Mouse (Mus musculus) forebrain, embryonic 11.5 days (tissue): ENCODE data around the gene Kif5a. TPM values are rescaled to one million over a fixed set of nuclear protein-coding genes. Genes with fewer than 3 reads are reported as not detected.
A peak's percentile ranks its signal among the peaks of the same experiment; 100 is the strongest.

Experiments used
- ATAC-seq: fragments of 200-750 bp; cut with Nextera tagmentation; replicated peaks from 2 replicates; pipeline ENCODE4 v1.8.0; 2017; ENCODE audit warnings: moderate TSS enrichment; ENCODE audit not compliant: low FRiP score
- DNase-seq: peaks from one replicate; pipeline ENCODE4 v3.0.0-alpha.2; 2017; ENCODE audit warnings: low spot score
- H3K27ac ChIP-seq: fragments of 300-500 bp; sonication (generic); 2 replicates; pipeline ENCODE4 v1.5.1; 2014; ENCODE audit warnings: low read depth, low read length
- H3K27me3 ChIP-seq: fragments of 300-500 bp; sonication (generic); 2 replicates; pipeline ENCODE4 v1.6.1; 2014; ENCODE audit warnings: mild to moderate bottlenecking, low read length, mixed read lengths; ENCODE audit not compliant: control insufficient read depth, insufficient read depth
- H3K36me3 ChIP-seq: fragments of 300-500 bp; sonication (generic); 2 replicates; pipeline ENCODE4 v1.6.1; 2014; ENCODE audit warnings: mild to moderate bottlenecking, low read length, moderate library complexity, mixed read lengths; ENCODE audit not compliant: control insufficient read depth, insufficient read depth
- H3K4me1 ChIP-seq: fragments of 300-500 bp; sonication (generic); replicated peaks from 2 replicates; pipeline ENCODE4 v1.6.1; 2014; ENCODE audit warnings: low read length, mixed read lengths; ENCODE audit not compliant: control insufficient read depth, insufficient read depth
- H3K4me2 ChIP-seq: fragments of 300-500 bp; sonication (generic); 2 replicates; pipeline ENCODE4 v1.6.1; 2014; ENCODE audit warnings: low read depth, mild to moderate bottlenecking, low read length, moderate library complexity, mixed read lengths; ENCODE audit not compliant: severe bottlenecking
- H3K4me3 ChIP-seq: fragments of 300-500 bp; sonication (generic); 2 replicates; pipeline ENCODE4 v1.5.1; 2014; ENCODE audit warnings: low read depth, low read length
- H3K9ac ChIP-seq: fragments of 300-500 bp; sonication (generic); 2 replicates; pipeline ENCODE4 v1.6.1; 2014; ENCODE audit warnings: low read length
- H3K9me3 ChIP-seq: fragments of 300-500 bp; sonication (generic); 2 replicates; pipeline ENCODE4 v1.6.1; 2016; ENCODE audit warnings: low read length, mixed read lengths; ENCODE audit not compliant: control insufficient read depth
- WGBS: fragments of 180-500 bp; shearing (Covaris S2); extraction: QIAGEN DNeasy Blood & Tissue Kit; methylation state at CpG from one replicate; pipeline ENCODE4 v1.1.7; 2014; 5-methylcytosine and 5-hydroxymethylcytosine counted together
- polyA plus RNA-seq: library from polyadenylated mRNA; unstranded; fragments of >200 nt; fragmentation: Nextera tagmentation; extraction: Ambion mirVana; gene quantifications from 2 replicates; pipeline ENCODE4 v1.2.1, GENCODE M21; 2014

Kif5a gene
- polyA plus RNA-seq, 1 experiment from 2014 or later: 23.6 TPM

- 93% methylated on average over 6 of the region's 6 CpGs for WGBS
- no peaks in the 10 kb centered on the region for H3K4me1 ChIP-seq
- H3K4me2 ChIP-seq: no peak overlapping the region
- no peaks in the 10 kb centered on the region for H3K27me3 ChIP-seq
- DNase-seq (no peak), ATAC-seq (no peak)
- H3K9me3 ChIP-seq: no peaks in the 10 kb centered on the region
- H3K4me3 ChIP-seq: no peak overlapping the region
- H3K36me3 ChIP-seq: peaks cover 47% of the 10 kb centered on the region
- H3K27ac ChIP-seq: no peak overlapping the region
- no peak overlapping the region for H3K9ac ChIP-seq
These were observed 37.2 kb upstream of the Kif5a start for GRCm38 (mm10) chr10:127300361-127300760.

GRCm38 (mm10) chr10:127297015-127297871 is 34.1 kb upstream of the Kif5a start:
- no peak for DNase-seq
- WGBS: 95% methylated on average over 16 of the region's 16 CpGs
- Histone ChIP-seq H3K27me3 (no peaks in the 10 kb centered on the region), H3K9me3 (no peaks in the 10 kb centered on the region), H3K4me2 (no peak overlapping the region), H3K27ac (no peak overlapping the region), H3K4me1 (0 out of 2 replicates have a peak, but pooled peaks cover 2% of the 10 kb centered on the region), H3K36me3 (peaks cover 34% of the 10 kb centered on the region), H3K4me3 (no peak overlapping the region), H3K9ac (no peak overlapping the region)
- ATAC-seq: no peak

GRCm38 (mm10) chr10:127295986-127296794 is 33.0 kb upstream of the Kif5a start:
- 92% methylated on average over 24 of the region's 24 CpGs for WGBS
- H3K4me1 ChIP-seq: peaks cover 6% of the 10 kb centered on the region; the same call in 1 of the 2 replicates
- H3K9ac ChIP-seq: no peak overlapping the region
- DNase-seq: no peak
- peaks cover 25% of the 10 kb centered on the region for H3K36me3 ChIP-seq
- H3K9me3 ChIP-seq: no peaks in the 10 kb centered on the region
- no peak overlapping the region for H3K27ac ChIP-seq
- H3K27me3 ChIP-seq: no peaks in the 10 kb centered on the region
- ATAC-seq: no peak
- no peak overlapping the region for H3K4me3 ChIP-seq
- no peak overlapping the region for H3K4me2 ChIP-seq

GRCm38 (mm10) chr10:127294895-127295510 is 31.9 kb upstream of the Kif5a start:
- H3K27ac ChIP-seq: no peak overlapping the region
- DNase-seq (no peak), ATAC-seq (no peak)
- no peaks in the 10 kb centered on the region for H3K9me3 ChIP-seq
- peaks cover 6% of the 10 kb centered on the region; the same call in 1 of the 2 replicates for H3K4me1 ChIP-seq
- H3K27me3 ChIP-seq: no peaks in the 10 kb centered on the region
- H3K36me3 ChIP-seq: peaks cover 25% of the 10 kb centered on the region
- no peak overlapping the region for H3K9ac ChIP-seq
- no peak overlapping the region for H3K4me3 ChIP-seq
- 94% methylated on average over 10 of the region's 10 CpGs for WGBS
- no peak overlapping the region for H3K4me2 ChIP-seq

- H3K4me2 ChIP-seq: no peak overlapping the region
- H3K27me3 ChIP-seq: no peaks in the 10 kb centered on the region
- no peak overlapping the region for H3K4me3 ChIP-seq
- peaks cover 6% of the 10 kb centered on the region; the same call in 1 of the 2 replicates for H3K4me1 ChIP-seq
- WGBS: 87% methylated on average over 3 of the region's 3 CpGs
- DNase-seq (no peak), ATAC-seq (no peak)
- H3K36me3 ChIP-seq: peaks cover 25% of the 10 kb centered on the region
- no peak overlapping the region for H3K9ac ChIP-seq
- H3K9me3 ChIP-seq: no peaks in the 10 kb centered on the region
- H3K27ac ChIP-seq: no peak overlapping the region
These were observed 30.5 kb upstream of the Kif5a start for GRCm38 (mm10) chr10:127293590-127294113.

- WGBS: 87% methylated on average over 6 of the region's 6 CpGs
- Histone ChIP-seq H3K27ac (no peak overlapping the region), H3K27me3 (no peaks in the 10 kb centered on the region), H3K4me1 (peaks cover 6% of the 10 kb centered on the region; the same call in 1 of the 2 replicates), H3K9me3 (no peaks in the 10 kb centered on the region), H3K9ac (no peak overlapping the region), H3K4me2 (no peak overlapping the region), H3K4me3 (no peak overlapping the region), H3K36me3 (peaks cover 25% of the 10 kb centered on the region)
- DNase-seq (no peak), ATAC-seq (no peak)
These were observed 29.9 kb upstream of the Kif5a start for GRCm38 (mm10) chr10:127292987-127293538.

GRCm38 (mm10) chr10:127291881-127292638 is 28.9 kb upstream of the Kif5a start:
- Histone ChIP-seq H3K36me3 (peaks cover 20% of the 10 kb centered on the region), H3K4me3 (peak overlapping the region; percentile 49), H3K27ac (no peak overlapping the region), H3K4me1 (peaks cover 15% of the 10 kb centered on the region), H3K27me3 (no peaks in the 10 kb centered on the region), H3K9ac (peak overlapping the region; percentile 12; the same call in 1 of the 2 replicates), H3K9me3 (no peaks in the 10 kb centered on the region), H3K4me2 (peak overlapping the region; percentile 90)
- WGBS: 53% methylated on average over 5 of the region's 5 CpGs
- ATAC-seq (no peak), DNase-seq (no peak)
